Mouse (Mus musculus) cortical plate, adult 2 months (tissue): ENCODE measurements at regions not wholly inside any gene's neighbourhood (a gene's known extent, or its start where the extent isn't known, plus 50 kb on each side); places are given as distances from the start of the nearest gene placed in this dataset.

Source experiments
- CTCF ChIP-seq: fragments of 200-500 bp; IDR thresholded peaks from 2 replicates; pipeline ENCODE4 v1.5.1; 2011; ENCODE audit warnings: mild to moderate bottlenecking, control low read depth, low read length; ENCODE audit not compliant: insufficient read depth; ENCODE audit errors: extremely low read depth
- POLR2A ChIP-seq: fragments of 200-500 bp; IDR thresholded peaks from 2 replicates; pipeline ENCODE4 v1.6.1; 2011; ENCODE audit warnings: mild to moderate bottlenecking, low read length, control low read depth; ENCODE audit not compliant: insufficient read depth; ENCODE audit errors: extremely low read depth

DNA sequence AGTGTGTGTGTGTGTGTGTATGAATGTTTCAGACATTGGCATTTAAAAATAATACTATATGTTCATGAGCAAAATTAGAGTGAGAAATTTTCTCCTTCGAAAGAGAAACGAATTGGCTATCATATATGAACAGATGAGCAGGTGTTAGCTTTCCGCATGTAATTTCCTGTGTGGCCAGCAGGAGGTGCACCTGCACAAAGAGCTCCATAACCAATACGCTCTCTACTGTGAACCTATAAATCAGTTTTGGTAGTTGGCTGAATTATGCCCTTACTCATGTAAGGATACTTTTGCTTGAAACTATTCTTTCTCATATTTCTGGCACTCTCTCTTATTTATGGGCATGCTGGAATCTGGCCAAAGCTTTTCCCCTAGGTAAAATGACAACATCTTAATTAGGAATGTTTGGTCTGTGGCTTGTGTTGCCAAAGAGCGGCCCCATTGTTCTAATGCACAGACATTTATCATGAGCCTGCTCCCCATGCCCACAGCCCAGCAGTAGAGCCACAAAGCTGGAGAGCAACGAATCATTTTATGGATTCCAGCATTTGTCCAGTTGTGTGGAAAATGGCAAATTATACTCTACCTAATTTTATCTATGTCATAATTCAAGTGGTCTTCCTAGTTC lies 1303.8 kb upstream of the Sel1l start:
- no peak for TF ChIP-seq POLR2A
- TF ChIP-seq CTCF = peak; percentile 56
